Mouse (Mus musculus): ENCODE measurements at regions not wholly inside any gene's neighbourhood (a gene's known extent, or its start where the extent isn't known, plus 50 kb on each side); places are given as distances from the start of the nearest gene placed in this dataset.

- DNase-seq (ENCODE audit: low read depth, low spot score), result no peak
- H3K4me1 ChIP-seq (ENCODE audit: control insufficient read depth in 1 of 2, insufficient read depth in 2 of 2, low read length in 2 of 2), result no peaks in the 10 kb centered on the region
- H3K9me3 ChIP-seq (replicated peaks; ENCODE audit: insufficient read depth, low read length), result no peaks in the 10 kb centered on the region
- TF ChIP-seq SIN3A (IDR thresholded peaks at IDR 0.05; ENCODE audit: low read length), result no peak
- no peak for TF ChIP-seq MYB (IDR thresholded peaks at IDR 0.05; ENCODE audit: low read depth, low read length)
- no peak for TF ChIP-seq TAL1 (IDR thresholded peaks at IDR 0.05; ENCODE audit: low read length)
- TF ChIP-seq JUND (IDR thresholded peaks at IDR 0.05; ENCODE audit: low read depth, low read length), result no peak
- TF ChIP-seq ZC3H11A (IDR thresholded peaks at IDR 0.05; ENCODE audit: low read depth, low read length), result no peak
- TF ChIP-seq MXI1 (IDR thresholded peaks at IDR 0.05; ENCODE audit: low read depth, low read length), result no peak
- TF ChIP-seq TBP (IDR thresholded peaks at IDR 0.05; ENCODE audit: low read depth, low read length), result no peak
- TF ChIP-seq RCOR1 (IDR thresholded peaks at IDR 0.05; ENCODE audit: low read depth, low read length), result no peak
- no peak for TF ChIP-seq USF2 (IDR thresholded peaks at IDR 0.05; ENCODE audit: borderline replicate concordance in 1 of 2, insufficient read depth in 1 of 2, low read depth in 1 of 2, low read length in 2 of 2)
- TF ChIP-seq ETS1 (IDR thresholded peaks at IDR 0.05; ENCODE audit: low read depth, low read length), result no peak
- no peak for TF ChIP-seq MAX (IDR thresholded peaks at IDR 0.05; ENCODE audit: low read length)
- no peak for TF ChIP-seq MAFK (IDR thresholded peaks at IDR 0.05; ENCODE audit: borderline replicate concordance, low read depth, low read length)
- TF ChIP-seq CHD2 (IDR thresholded peaks at IDR 0.05; ENCODE audit: low read length), result no peak
- TF ChIP-seq MYC (IDR thresholded peaks at IDR 0.05; ENCODE audit: low read depth, low read length), result no peak
- no peak for TF ChIP-seq MAZ (IDR thresholded peaks at IDR 0.05; ENCODE audit: low read depth, low read length)
- no peak overlapping the region for H3K4me3 ChIP-seq (ENCODE audit: control insufficient read depth in 1 of 2, insufficient read depth in 1 of 2, low read depth in 2 of 2, low read length in 2 of 2)
- H3K9ac ChIP-seq (ENCODE audit: control insufficient read depth, low read depth, low read length, poor library complexity, severe bottlenecking), result no peak overlapping the region
- H3K27ac ChIP-seq (ENCODE audit: control insufficient read depth, low read depth, low read length), result no peak overlapping the region
- no peaks in the 10 kb centered on the region for H3K79me2 ChIP-seq (ENCODE audit: control insufficient read depth, insufficient read depth, low read length, poor library complexity)
- H3K36me3 ChIP-seq (ENCODE audit: control insufficient read depth in 1 of 2, insufficient read depth in 2 of 2, low read length in 2 of 2), result no peaks in the 10 kb centered on the region
- H3K27me3 ChIP-seq (ENCODE audit: control insufficient read depth in 1 of 2, insufficient read depth in 2 of 2, low read length in 2 of 2), result no peaks in the 10 kb centered on the region
Measured at GRCm38 (mm10) chr1:73169929-73170667, 154.4 kb upstream of the Tnp1 start.

- no peak for TF ChIP-seq BHLHE40 (IDR thresholded peaks at IDR 0.05; ENCODE audit: borderline replicate concordance, low read depth, low read length)
- H3K27me3 ChIP-seq (ENCODE audit: control insufficient read depth in 1 of 2, insufficient read depth in 2 of 2, low read length in 2 of 2), result no peaks in the 10 kb centered on the region
- H3K4me3 ChIP-seq (ENCODE audit: control insufficient read depth in 1 of 2, insufficient read depth in 1 of 2, low read depth in 2 of 2, low read length in 2 of 2), result no peak overlapping the region
- no peaks in the 10 kb centered on the region for H3K4me1 ChIP-seq (ENCODE audit: control insufficient read depth in 1 of 2, insufficient read depth in 2 of 2, low read length in 2 of 2)
- no peaks in the 10 kb centered on the region for H3K79me2 ChIP-seq (ENCODE audit: control insufficient read depth, insufficient read depth, low read length, poor library complexity)
- H3K9me3 ChIP-seq (replicated peaks; ENCODE audit: insufficient read depth, low read length), result no peaks in the 10 kb centered on the region
- no peaks in the 10 kb centered on the region for H3K36me3 ChIP-seq (ENCODE audit: control insufficient read depth in 1 of 2, insufficient read depth in 2 of 2, low read length in 2 of 2)
- no peak for DNase-seq (ENCODE audit: low read depth, low spot score)
- H3K9ac ChIP-seq (ENCODE audit: control insufficient read depth, low read depth, low read length, poor library complexity, severe bottlenecking), result no peak overlapping the region
- H3K27ac ChIP-seq (ENCODE audit: control insufficient read depth, low read depth, low read length), result no peak overlapping the region
Measured at GRCm38 (mm10) chr1:73169077-73169869, 153.6 kb upstream of the Tnp1 start.
